Mouse (Mus musculus) neural tube, embryonic 14.5 days (tissue): ENCODE data around the gene Cga. TPM values are rescaled to one million over a fixed set of nuclear protein-coding genes. Genes with fewer than 3 reads are reported as not detected.

ENCODE experiments used
- ATAC-seq: fragments of 200-750 bp; cut with Nextera tagmentation; 2 replicates; pipeline ENCODE4 v1.8.0; 2017; ENCODE audit warnings: low read depth, mild to moderate bottlenecking, moderate TSS enrichment, moderate library complexity
- H3K27ac ChIP-seq: fragments of 300-500 bp; sonication (generic); 2 replicates; pipeline ENCODE4 v1.5.1; 2014; ENCODE audit warnings: low read depth, mild to moderate bottlenecking, control low read depth, low read length, moderate library complexity, mixed read lengths
- H3K27me3 ChIP-seq: fragments of 300-500 bp; sonication (generic); 2 replicates; pipeline ENCODE4 v1.6.1; 2014; ENCODE audit warnings: low read length; ENCODE audit not compliant: control insufficient read depth, insufficient read depth
- H3K36me3 ChIP-seq: fragments of 300-500 bp; sonication (generic); 2 replicates; pipeline ENCODE4 v1.6.1; 2014; ENCODE audit warnings: low read length, mixed read lengths; ENCODE audit not compliant: control insufficient read depth, insufficient read depth
- H3K4me1 ChIP-seq: fragments of 300-500 bp; sonication (generic); 2 replicates; pipeline ENCODE4 v1.6.1; 2014; ENCODE audit warnings: low read length; ENCODE audit not compliant: control insufficient read depth, insufficient read depth
- H3K4me2 ChIP-seq: fragments of 300-500 bp; sonication (generic); 2 replicates; pipeline ENCODE4 v1.6.1; 2014; ENCODE audit warnings: mild to moderate bottlenecking, low read depth, low read length, control low read depth
- H3K4me3 ChIP-seq: fragments of 300-500 bp; sonication (generic); 2 replicates; pipeline ENCODE4 v1.5.1; 2014; ENCODE audit warnings: low read depth, low read length, control low read depth, mixed read lengths
- H3K9ac ChIP-seq: fragments of 300-500 bp; sonication (generic); replicated peaks from 2 replicates; pipeline ENCODE4 v1.6.1; 2014; ENCODE audit warnings: low read depth, mild to moderate bottlenecking, control low read depth, low read length, mixed read lengths
- H3K9me3 ChIP-seq: fragments of 300-500 bp; sonication (generic); 2 replicates; pipeline ENCODE4 v1.6.1; 2016; ENCODE audit warnings: low read length; ENCODE audit not compliant: control insufficient read depth
- WGBS: fragments of 180-500 bp; shearing (Covaris S2); extraction: QIAGEN DNeasy Blood & Tissue Kit; methylation state at CpG from one replicate; pipeline ENCODE4 v1.1.7; 2014; 5-methylcytosine and 5-hydroxymethylcytosine counted together
- polyA plus RNA-seq: library from polyadenylated mRNA; unstranded; fragments of >200 nt; fragmentation: Nextera tagmentation; extraction: Ambion mirVana; gene quantifications from 2 replicates; pipeline ENCODE4 v1.2.1, GENCODE M21; 2014

The Cga gene
- polyA plus RNA-seq, 1 experiment from 2014 or later: not detected

DNA sequence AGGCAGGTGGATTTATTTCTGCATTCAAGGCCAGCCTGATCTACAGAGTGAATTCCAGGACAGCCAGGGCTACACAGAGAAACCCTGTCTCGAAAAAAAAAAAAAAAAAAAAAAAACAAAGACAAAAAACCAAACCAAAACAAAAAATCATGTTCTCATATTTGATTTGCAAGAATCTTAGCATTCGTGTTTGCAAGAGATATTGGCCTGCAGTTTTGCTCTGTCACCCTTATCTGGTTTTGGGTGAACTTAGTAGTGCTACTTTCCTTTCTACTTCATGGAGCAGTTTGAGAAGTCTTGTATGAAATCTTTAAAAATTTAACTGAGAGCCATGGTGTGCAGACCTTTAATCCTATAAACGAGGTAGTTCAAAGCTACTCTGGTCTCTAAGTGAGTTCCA is 23.8 kb upstream of the Cga start:
- ATAC-seq: no peak
- H3K27ac ChIP-seq: no peak overlapping the region
- 83% methylated on average over 3 of the region's 3 CpGs for WGBS
- H3K4me2 ChIP-seq: no peak overlapping the region
- no peaks in the 10 kb centered on the region for H3K4me1 ChIP-seq
- no peaks in the 10 kb centered on the region for H3K9me3 ChIP-seq
- H3K36me3 ChIP-seq: no peaks in the 10 kb centered on the region
- H3K27me3 ChIP-seq: no peaks in the 10 kb centered on the region
- H3K4me3 ChIP-seq: no peak overlapping the region
- H3K9ac ChIP-seq: no peak overlapping the region

DNA sequence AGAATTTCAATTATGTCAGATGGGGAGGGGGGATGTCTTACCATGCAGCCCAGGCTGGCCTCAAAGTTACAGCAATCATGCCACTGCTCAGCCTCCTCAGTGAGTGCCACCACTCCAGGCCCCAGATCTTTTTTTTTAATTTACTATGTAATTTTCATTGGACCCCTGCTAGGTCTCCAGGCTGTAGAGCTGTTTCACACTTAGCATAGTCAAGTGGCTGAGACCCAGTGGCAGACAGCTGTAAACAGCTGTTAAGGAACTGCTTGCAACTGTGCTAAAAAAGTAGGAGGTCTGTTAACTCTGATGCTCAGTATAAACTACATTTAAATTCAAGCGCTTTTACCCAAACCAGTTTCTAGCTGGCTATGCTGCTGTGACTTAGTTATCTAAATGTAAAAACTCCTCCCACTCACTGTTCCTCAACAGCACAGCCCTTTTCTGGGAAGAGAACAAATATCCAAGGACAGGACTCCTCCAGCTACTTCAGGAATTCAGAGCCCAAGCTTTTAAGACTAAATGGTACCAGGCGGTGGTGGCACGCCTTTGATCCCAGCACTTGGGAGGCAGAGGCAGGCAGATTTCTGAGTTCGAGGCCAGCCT is 20.6 kb upstream of the Cga start:
- peak; percentile 40; the same call in 1 of the 2 replicates for ATAC-seq
- H3K27me3 ChIP-seq: no peaks in the 10 kb centered on the region
- no peaks in the 10 kb centered on the region for H3K36me3 ChIP-seq
- no peak overlapping the region for H3K4me2 ChIP-seq
- no peak overlapping the region for H3K9ac ChIP-seq
- 93% methylated on average over 4 of the region's 4 CpGs for WGBS
- H3K9me3 ChIP-seq: no peaks in the 10 kb centered on the region
- H3K27ac ChIP-seq: no peak overlapping the region
- H3K4me3 ChIP-seq: no peak overlapping the region
- no peaks in the 10 kb centered on the region for H3K4me1 ChIP-seq

DNA sequence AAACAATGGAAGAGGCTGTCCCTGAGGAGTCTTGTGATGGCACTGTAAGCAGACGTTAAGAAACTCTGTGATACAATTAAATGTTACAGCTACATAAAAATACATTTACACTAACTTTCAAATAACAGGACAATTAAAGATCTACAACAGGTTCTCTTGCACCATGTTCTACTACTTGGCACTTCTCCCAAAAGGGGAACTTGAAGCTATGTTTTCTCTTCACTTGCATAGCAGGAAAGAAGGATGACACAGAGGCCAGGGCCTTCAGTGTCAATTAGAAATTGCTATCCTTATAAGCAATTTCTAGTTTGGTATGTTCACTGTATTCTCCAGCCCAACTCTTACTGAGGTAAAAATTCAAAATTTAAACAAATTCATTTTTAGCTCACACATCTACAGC is 19.3 kb upstream of the Cga start:
- no peaks in the 10 kb centered on the region for H3K4me1 ChIP-seq
- WGBS: 59% methylated on average over 1 of the region's 1 CpGs
- no peak overlapping the region for H3K4me3 ChIP-seq
- H3K27ac ChIP-seq: no peak overlapping the region
- H3K9ac ChIP-seq: no peak overlapping the region
- H3K4me2 ChIP-seq: no peak overlapping the region
- no peaks in the 10 kb centered on the region for H3K9me3 ChIP-seq
- H3K36me3 ChIP-seq: no peaks in the 10 kb centered on the region
- ATAC-seq: no peak
- no peaks in the 10 kb centered on the region for H3K27me3 ChIP-seq

DNA sequence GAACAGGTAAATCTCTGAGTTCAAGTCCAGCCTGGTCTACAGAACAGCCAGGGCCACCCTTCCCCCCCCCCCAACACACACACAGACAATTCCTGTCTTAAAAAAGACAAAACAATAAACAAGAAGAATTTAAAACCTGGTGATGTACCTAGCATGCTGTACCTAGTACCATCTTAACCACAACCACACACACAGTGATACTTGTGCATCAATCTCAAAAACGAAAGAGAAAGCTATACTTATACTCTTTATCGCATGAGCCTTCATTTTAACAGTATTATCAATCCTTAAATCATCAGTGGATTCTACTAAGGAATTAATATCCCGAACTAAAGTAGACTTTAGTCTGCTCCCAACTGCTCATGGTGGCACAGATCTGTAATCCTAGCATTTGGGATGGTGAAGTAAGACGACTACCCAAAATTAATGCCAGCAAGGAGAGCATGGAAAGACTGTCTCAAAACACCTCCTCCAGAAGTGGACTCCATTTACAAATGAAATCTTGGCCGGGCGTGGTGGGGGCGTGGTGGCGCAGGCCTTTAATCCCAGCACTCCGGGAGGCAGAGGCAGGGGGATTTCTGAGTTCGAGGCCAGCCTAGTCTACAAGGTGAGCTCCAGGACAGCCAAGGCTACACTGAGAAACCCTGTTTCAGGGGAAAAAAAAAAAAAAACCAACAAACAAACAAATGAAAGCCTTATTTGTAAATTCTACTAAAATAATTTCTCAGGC is 12.5 kb upstream of the Cga start:
- Histone ChIP-seq H3K36me3 (no peaks in the 10 kb centered on the region), H3K27me3 (no peaks in the 10 kb centered on the region), H3K27ac (no peak overlapping the region), H3K4me1 (peaks cover 12% of the 10 kb centered on the region), H3K9ac (no peak overlapping the region; the same call in 1 of the 2 replicates), H3K4me3 (peak overlapping the region; percentile 97), H3K4me2 (peak overlapping the region; percentile 65), H3K9me3 (no peaks in the 10 kb centered on the region)
- no peak for ATAC-seq
- WGBS: 90% methylated on average over 10 of the region's 10 CpGs

DNA sequence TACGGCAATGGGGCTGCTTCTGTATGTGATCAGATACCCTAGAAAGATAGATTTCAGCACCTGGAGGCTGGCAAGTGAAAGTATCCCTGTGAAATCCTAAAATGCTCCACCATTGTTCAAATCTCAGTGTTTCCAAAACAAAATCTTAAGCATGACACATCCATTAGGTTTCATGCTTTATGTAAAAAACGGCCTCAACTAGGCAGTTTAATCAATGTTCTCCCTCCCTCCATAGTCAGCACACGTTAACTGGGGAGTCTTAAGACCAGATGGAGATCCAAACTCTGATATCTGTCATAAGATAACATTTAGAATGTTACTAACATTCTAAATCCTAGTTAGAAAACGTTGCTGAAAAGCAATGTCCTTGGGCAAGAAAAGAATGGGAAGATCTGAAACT is 11.7 kb upstream of the Cga start:
- no peaks in the 10 kb centered on the region for H3K27me3 ChIP-seq
- peaks cover 12% of the 10 kb centered on the region for H3K4me1 ChIP-seq
- H3K9me3 ChIP-seq: no peaks in the 10 kb centered on the region
- no peak for ATAC-seq
- H3K9ac ChIP-seq: peak overlapping the region; percentile 99
- peak overlapping the region; percentile 97 for H3K4me3 ChIP-seq
- H3K36me3 ChIP-seq: no peaks in the 10 kb centered on the region
- WGBS: 14% methylated on average over 4 of the region's 4 CpGs
- H3K4me2 ChIP-seq: peak overlapping the region; percentile 65
- H3K27ac ChIP-seq: peak overlapping the region; percentile 99

DNA sequence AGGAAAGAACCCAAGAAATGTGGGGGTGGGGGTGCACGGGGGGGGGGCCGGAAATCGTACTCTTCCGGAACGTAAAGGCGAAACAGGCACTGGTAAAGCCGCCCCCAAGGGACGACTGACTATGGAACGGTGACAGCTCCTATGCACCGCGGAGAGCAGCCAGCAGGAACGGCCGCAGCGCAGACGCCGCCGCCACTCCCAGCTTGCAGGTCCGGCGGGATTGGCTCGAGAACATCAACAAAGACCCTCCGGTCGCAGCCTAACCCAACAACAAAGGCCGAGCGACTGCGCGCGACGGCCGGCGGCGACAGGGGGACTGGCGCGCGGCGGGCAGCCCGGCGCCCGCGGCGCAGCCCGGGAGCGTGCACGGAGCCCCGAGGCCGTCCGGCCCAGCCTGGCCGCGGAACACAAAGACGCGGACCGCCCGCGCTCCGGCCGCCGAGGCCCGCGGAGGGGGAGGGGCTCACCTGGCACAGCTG is 11.2 kb upstream of the Cga start:
- ATAC-seq: peak; percentile 67
- Histone ChIP-seq H3K4me3 (peak overlapping the region; percentile 97), H3K27me3 (no peaks in the 10 kb centered on the region), H3K27ac (peak overlapping the region; percentile 99), H3K4me1 (peaks cover 13% of the 10 kb centered on the region), H3K9ac (peak overlapping the region; percentile 99), H3K4me2 (peak overlapping the region; percentile 65), H3K36me3 (no peaks in the 10 kb centered on the region), H3K9me3 (no peaks in the 10 kb centered on the region)
- under 1% methylated on average over 56 of the region's 58 CpGs for WGBS

DNA sequence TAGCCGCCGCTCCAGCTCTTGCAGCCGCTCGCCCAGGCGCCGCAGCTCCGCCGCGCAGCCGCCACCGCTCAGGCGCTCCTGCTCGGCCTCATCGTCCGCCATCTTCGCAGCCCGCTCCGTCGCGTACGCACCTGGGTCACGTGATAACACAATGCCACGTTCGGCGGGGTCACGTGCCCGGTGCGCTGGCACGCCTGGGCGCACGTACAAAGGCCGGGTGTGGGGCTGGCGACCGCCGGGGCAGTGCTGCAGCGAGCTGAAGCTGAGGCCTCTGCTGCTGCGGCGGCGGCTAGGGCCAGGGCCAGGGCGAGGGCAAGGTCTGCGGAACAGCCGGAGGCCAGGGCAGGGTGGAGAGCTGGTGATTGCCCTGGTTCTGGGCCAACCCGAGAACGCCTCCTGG is 10.8 kb upstream of the Cga start, which contains the start of gene Zfp292:
Gene Zfp292 (minus strand): TSS at position 143 of the 400 bp plus-strand sequence.
- Histone ChIP-seq H3K36me3 (no peaks in the 10 kb centered on the region), H3K4me1 (peaks cover 16% of the 10 kb centered on the region), H3K27me3 (no peaks in the 10 kb centered on the region), H3K4me3 (peak within 1 kb of the TSS; percentile 97), H3K9me3 (no peaks in the 10 kb centered on the region), H3K27ac (peak within 1 kb of the TSS; percentile 99), H3K9ac (peak within 1 kb of the TSS; percentile 99), H3K4me2 (peak within 1 kb of the TSS; percentile 65)
- under 1% methylated on average over 35 of the region's 44 CpGs for WGBS
- ATAC-seq: peak; percentile 95

DNA sequence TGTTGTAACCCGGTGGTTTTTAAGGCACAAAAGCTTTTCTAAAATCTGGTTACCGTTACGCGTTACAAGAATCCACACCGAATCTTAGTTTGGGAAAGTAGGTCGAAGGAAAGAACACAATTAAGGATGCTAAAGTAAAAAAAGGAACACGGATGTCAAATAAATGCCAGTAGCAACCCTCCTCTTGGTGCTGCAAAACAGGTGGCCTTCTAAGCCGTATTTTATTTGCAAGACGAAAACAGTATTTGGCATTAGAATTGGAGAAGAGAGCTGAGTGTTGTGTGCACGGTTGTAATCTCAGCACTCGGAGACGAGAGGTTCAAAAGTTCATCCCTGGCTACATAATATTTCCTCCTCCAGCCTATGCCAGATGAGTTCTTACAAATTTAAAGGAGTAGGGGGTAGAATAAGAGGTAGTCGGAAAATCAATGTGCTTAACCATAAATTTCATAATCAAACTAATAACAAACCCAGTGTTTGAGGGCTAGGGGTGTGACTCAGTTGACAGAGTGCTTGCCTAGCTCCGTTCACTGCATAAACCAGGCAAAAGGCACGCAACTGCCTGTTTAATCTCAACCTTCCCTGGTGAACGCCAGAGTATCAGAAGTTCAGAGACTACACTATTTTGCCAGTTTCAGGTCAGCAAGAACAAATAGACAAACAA is 10.1 kb upstream of the Cga start:
- H3K9me3 ChIP-seq: no peaks in the 10 kb centered on the region
- no peaks in the 10 kb centered on the region for H3K27me3 ChIP-seq
- ATAC-seq: no peak
- peak overlapping the region; percentile 99 for H3K9ac ChIP-seq
- no peaks in the 10 kb centered on the region for H3K36me3 ChIP-seq
- H3K4me3 ChIP-seq: peak overlapping the region; percentile 97
- WGBS: 28% methylated on average over 16 of the region's 16 CpGs
- H3K4me2 ChIP-seq: peak overlapping the region; percentile 65
- peak overlapping the region; percentile 99 for H3K27ac ChIP-seq
- peaks cover 16% of the 10 kb centered on the region for H3K4me1 ChIP-seq
